23 mouse cellular contexts compared by ENCODE assay signal in the genomic region with DNA sequence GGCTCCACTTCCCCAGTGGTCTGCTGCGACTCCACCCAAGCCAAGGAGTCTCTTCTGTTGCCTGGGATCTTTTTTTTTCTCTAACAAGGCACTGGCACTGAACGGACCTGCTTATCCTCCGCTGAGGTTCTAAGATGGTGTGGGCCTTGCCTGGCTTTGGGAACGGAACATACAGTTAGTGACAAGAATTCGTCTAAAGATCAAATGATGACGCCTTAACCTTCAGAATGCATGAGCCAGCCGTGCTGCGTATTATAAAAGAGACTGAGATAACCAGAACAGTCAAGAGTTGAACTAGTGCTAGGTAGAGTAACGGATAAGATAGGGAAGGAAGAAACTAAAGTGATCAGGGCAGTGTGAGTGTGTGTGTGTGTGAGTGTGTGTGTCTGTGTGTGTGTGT.
A peak's percentile ranks its signal among the peaks of the same experiment; 100 is the strongest.
DNase-seq lines count a peak whose midpoint lies in the region; ATAC-seq and TF ChIP-seq lines count a peak whose summit lies in the region.
"Had no signal": no experiment of that assay in that cellular context is flagged by ENCODE, and none has a peak within 500 bp of the region (broad histone marks: within the 10 kb centered on the region; RNA-seq: fewer than 3 reads in every experiment).

No protein-coding gene starts in this region.

- peak overlapping the region; percentile 16; the same call in 1 of the 2 replicates for H3K27ac ChIP-seq in heart, embryonic 10.5 days
- peak overlapping the region; percentile 74 for H3K27ac ChIP-seq in limb, embryonic 10.5 days
- H3K27ac ChIP-seq in liver, embryonic 15.5 days (replicated peaks), result peak overlapping the region; percentile 67
- H3K27ac ChIP-seq: embryonic facial prominence, embryonic 12.5 days; forebrain, embryonic 13.5 days; kidney, embryonic 15.5 days; neural tube, embryonic 13.5 days had no signal

- peak overlapping the region; percentile 19 for H3K4me2 ChIP-seq in liver, embryonic 15.5 days
- H3K4me2 ChIP-seq: embryonic facial prominence, embryonic 12.5 days; forebrain, embryonic 13.5 days; heart, embryonic 11.5 days; kidney, embryonic 15.5 days; neural tube, embryonic 13.5 days had no signal

- H3K36me3 ChIP-seq in heart, embryonic 10.5 days, result no peaks in the 10 kb centered on the region
- H3K36me3 ChIP-seq in E14TG2a.4 (ENCODE audit: insufficient read depth, low read length), result peaks cover 8% of the 10 kb centered on the region; the same call in 1 of the 2 replicates
- H3K36me3 ChIP-seq in limb, embryonic 10.5 days, result no peaks in the 10 kb centered on the region
- no peaks in the 10 kb centered on the region for H3K36me3 ChIP-seq in liver, embryonic 15.5 days (replicated peaks)
- H3K36me3 ChIP-seq: embryonic facial prominence, embryonic 12.5 days; kidney, embryonic 15.5 days; neural tube, embryonic 13.5 days had no signal

- H3K9ac ChIP-seq in liver, embryonic 15.5 days, result peak overlapping the region; percentile 25; the same call in 1 of the 2 replicates
- H3K9ac ChIP-seq: embryonic facial prominence, embryonic 12.5 days; forebrain, embryonic 13.5 days; kidney, embryonic 15.5 days; neural tube, embryonic 13.5 days had no signal

- intact Hi-C loops in heart, postnatal 36 days (cut with DNase I), result loop anchor here (10.0 kb wide), 1 partner anchor 816 kb away; the partner anchor contains the start of gene Gpx8

- H3K4me3 ChIP-seq in heart, embryonic 10.5 days, result no peak overlapping the region
- H3K4me3 ChIP-seq in E14TG2a.4 (replicated peaks; ENCODE audit: low read length), result 0 out of 2 replicates have a peak overlapping the region, but pooled peaks have one; percentile 11
- no peak overlapping the region for H3K4me3 ChIP-seq in limb, embryonic 10.5 days
- no peak overlapping the region for H3K4me3 ChIP-seq in liver, embryonic 15.5 days (replicated peaks)
- H3K4me3 ChIP-seq: embryonic facial prominence, embryonic 12.5 days; forebrain, embryonic 13.5 days; kidney, embryonic 15.5 days; neural tube, embryonic 13.5 days had no signal

- H3K4me1 ChIP-seq in heart, embryonic 10.5 days, result peaks cover 41% of the 10 kb centered on the region
- H3K4me1 ChIP-seq in E14TG2a.4 (replicated peaks; ENCODE audit: low read depth, low read length), result peaks cover 88% of the 10 kb centered on the region
- peaks cover 42% of the 10 kb centered on the region for H3K4me1 ChIP-seq in limb, embryonic 10.5 days
- peaks cover 80% of the 10 kb centered on the region for H3K4me1 ChIP-seq in liver, embryonic 15.5 days (replicated peaks)

- ATAC-seq in liver, embryonic 15.5 days (ENCODE audit: insufficient read depth), result 0 out of 2 replicates have a peak, but pooled peaks have one; percentile 20
- ATAC-seq: CD4-positive, CD25-positive, alpha-beta regulatory T cell, adult 4 months; forebrain, embryonic 13.5 days had no signal

- 70% methylated on average over 9 of the region's 9 CpGs for WGBS in heart, embryonic 10.5 days
- 95% methylated on average over 9 of the region's 9 CpGs for WGBS in limb, embryonic 10.5 days
- 33% methylated on average over 9 of the region's 9 CpGs for WGBS in liver, embryonic 15.5 days (ENCODE audit: insufficient replicate concordance)

- no peaks in the 10 kb centered on the region for H3K9me3 ChIP-seq in heart, embryonic 10.5 days
- no peaks in the 10 kb centered on the region for H3K9me3 ChIP-seq in E14TG2a.4 (ENCODE audit: low read length)
- H3K9me3 ChIP-seq in limb, embryonic 10.5 days (replicated peaks), result no peaks in the 10 kb centered on the region
- no peaks in the 10 kb centered on the region for H3K9me3 ChIP-seq in liver, embryonic 15.5 days (replicated peaks)
- H3K9me3 ChIP-seq: embryonic facial prominence, embryonic 12.5 days; forebrain, embryonic 13.5 days; G1E; kidney, embryonic 15.5 days; neural tube, embryonic 13.5 days had no signal

- no peaks in the 10 kb centered on the region for H3K27me3 ChIP-seq in heart, embryonic 10.5 days (ENCODE audit: insufficient read depth, poor library complexity, severe bottlenecking)
- H3K27me3 ChIP-seq in E14TG2a.4 (ENCODE audit: insufficient read depth, low read length), result no peaks in the 10 kb centered on the region
- H3K27me3 ChIP-seq in limb, embryonic 10.5 days (ENCODE audit: low read depth, poor library complexity, severe bottlenecking), result no peaks in the 10 kb centered on the region
- no peaks in the 10 kb centered on the region for H3K27me3 ChIP-seq in liver, embryonic 15.5 days
- H3K27me3 ChIP-seq: embryonic facial prominence, embryonic 12.5 days; forebrain, embryonic 13.5 days; kidney, embryonic 15.5 days; neural tube, embryonic 13.5 days had no signal

- no peak for TF ChIP-seq CTCF in E14TG2a.4 (conservative IDR thresholded peaks at IDR 0.05; ENCODE audit: low read length)

- DNase-seq in heart, embryonic 10.5 days (ENCODE audit: low spot score), result peak; percentile 65
- no peak for DNase-seq in heart, postnatal 36 days
- DNase-seq in limb, embryonic 10.5 days (ENCODE audit: low spot score), result no peak
- no peak for DNase-seq in ovary, adult 18-20 months (ENCODE audit: low spot score)
- DNase-seq in kidney, postnatal 4 days, result no peak
- DNase-seq: adrenal gland, adult 2 months; cerebellum, adult 11-12 months; kidney, adult 11 months; kidney, postnatal 36 days; lung, adult 18-20 months; lung, postnatal 10 days; midbrain, embryonic 14.5 days; right cerebral cortex, postnatal 14 days; spleen, adult 18-20 months had no signal

Comparison
In these comparisons a context has a peak if more than half of its experiments do, and no peak if none do; other contexts are left out.
1. H3K27ac ChIP-seq: peak in every context shown above with its lines; median percentile 74 in limb, embryonic 10.5 days; 67 in liver, embryonic 15.5 days; 16 in heart, embryonic 10.5 days.